Mouse (Mus musculus) right cerebral cortex, adult 2 months (tissue): ENCODE data around the gene Habp2.
"Not testable (repeated sequence)": the region's sequence is repeated elsewhere in the genome, so short reads cannot be mapped to it uniquely, and the experiment has no call there.

Experiments used
- DNase-seq, 2 experiments: peaks; one replicate each; pipeline ENCODE4 v3.0.0; 2021 to 2022; ENCODE audit warnings: low spot score in 2 of 2

Habp2 gene

DNA sequence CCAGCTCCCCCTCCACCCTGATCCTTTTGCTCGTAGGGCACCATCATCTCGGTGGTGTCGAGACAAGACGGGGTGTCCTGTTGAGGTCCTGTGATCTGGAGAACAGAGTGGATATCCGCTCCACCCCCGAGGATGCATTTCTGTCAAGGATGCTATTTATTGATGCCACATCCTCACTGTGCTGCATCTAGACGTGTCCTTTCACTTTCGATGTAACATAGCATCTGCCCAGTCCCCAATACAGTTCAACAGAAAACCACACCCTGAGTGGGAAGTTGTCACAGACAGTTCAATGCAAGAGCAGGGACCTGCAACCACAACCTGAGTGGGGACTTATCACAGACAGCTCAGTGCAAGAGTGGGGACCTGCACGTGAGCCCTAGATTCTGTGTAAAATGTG, 9.7 kb downstream of the Habp2 start:
- DNase-seq: no peak

DNA sequence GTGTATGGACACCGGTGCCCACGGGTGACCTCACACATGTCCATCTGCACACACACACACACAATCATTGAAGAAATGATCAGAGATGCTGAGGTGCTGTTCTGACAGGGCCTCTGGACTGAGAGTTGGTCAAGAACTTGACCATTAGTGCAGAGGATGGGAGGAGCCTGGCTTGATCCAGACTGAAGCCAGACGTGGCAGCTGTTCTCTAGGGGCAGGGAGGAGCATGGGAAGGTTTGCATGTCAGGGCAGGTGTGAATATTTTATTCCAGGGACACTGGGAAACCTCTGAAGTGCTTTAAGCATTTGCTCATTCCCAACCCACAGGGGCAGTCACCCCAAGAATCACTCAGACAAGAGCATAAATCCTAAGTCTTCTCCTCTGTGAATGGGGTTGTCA, 10.3 kb downstream of the Habp2 start:
- DNase-seq: no peak

DNA sequence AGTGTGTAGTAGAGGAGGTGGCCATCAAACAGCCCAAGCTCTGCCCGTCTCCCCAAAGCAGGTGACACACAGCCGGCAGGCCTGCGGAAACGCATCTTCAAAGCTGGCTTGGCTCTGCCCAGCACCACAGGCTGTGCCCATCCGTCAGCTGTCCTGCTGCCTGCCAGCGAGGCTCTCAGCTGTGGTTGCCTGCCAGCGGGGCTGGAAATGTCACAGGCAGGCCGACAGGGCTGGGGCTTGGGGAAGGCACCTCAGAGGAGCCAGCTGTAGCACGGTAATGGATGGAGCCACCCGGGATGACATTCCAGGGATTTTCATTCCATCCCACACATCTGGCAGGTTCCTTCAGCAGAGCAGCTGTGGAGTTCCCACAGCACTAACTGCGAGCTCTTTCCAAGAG, 13.9 kb downstream of the Habp2 start:
- no peak for DNase-seq

DNA sequence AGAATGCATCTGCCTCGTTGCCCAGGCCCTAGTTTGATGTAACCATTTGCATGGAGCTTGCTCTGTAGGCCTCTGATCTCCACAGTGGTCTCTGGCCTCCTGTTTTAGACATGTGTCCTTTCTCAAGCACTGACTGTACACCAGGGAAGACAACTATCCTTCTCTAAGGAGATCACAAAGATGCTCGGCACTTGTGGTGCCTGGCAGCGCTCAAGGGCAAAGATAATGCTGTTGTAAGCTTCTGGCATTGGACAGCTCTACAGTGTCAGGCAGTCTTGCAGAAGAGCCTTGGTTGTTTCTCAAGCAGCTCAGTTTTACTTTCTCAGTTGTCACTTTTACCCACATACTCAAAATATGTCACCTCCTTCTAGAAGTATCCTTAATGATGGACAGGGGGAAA, 29.6 kb downstream of the Habp2 start:
- no peak for DNase-seq

DNA sequence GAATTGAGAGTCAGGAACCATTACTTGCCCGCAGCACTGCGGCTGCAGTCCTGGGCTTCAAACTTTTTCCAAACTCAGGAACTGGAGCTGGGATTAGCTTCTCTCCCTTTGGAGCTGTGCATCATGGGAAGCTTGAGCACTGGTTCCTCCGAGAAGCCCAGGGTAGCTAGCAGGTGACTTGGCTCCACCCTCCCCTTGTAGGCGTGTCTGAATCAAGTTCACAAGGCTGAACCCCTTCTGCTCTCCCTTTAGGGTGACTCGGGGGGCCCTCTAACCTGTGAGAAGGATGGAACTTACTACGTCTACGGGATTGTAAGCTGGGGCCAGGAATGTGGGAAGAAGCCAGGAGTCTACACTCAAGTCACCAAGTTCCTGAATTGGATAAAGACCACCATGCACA, 32.3 kb downstream of the Habp2 start:
- DNase-seq: no peak

DNA sequence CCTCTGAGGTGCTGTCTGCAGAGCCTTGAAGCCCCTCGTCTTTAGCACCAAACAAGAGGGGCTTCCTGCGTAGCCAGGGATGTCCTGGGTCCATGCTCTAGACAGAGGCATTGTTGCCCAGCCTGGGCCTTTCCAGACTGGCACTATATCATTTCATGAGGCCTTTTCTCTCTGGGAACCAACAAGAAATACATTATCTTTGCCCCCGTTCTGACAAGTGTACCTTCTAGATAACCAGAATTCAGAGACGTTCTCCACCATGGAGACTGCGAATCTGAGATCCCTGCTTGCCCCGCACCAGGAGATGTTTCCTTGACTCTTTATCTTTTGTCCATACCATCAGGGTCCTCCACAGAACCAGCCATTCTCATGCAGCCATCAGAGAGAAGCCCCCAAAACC, 32.7 kb downstream of the Habp2 start:
- no peak for DNase-seq

DNA sequence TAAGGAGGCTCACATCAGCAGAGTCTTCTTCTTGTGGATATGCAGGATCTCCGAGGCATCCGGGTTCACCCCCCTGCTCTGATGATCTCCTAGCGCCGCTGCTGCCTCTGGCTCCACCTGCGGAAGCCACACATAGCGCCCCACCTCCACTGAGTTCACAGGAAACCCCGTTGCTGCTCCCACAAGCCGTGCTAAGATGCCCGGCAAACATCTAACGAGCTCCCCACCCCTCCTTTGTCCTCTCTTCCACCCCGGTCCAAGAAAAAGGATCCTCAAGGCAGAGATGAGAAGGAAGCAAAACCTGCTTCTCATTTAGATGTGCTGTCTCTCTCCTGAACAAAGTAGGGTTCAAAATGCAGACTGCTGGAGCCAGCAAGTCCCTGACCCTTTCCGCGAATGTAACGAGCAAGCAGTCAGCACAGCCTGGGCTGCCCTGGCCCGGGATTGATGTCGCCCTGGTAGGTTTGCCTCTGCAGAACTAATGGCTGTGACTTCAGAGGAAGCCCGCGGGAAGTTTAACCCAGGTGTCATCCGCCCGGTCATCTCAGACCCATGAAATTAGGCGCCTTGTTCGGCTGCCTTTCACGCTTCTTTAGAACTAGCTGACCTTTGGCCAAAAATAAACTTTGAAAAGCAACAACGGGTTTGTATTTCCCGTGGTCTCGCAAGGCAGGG, 33.4 kb downstream of the Habp2 start:
- DNase-seq: no peak

DNA sequence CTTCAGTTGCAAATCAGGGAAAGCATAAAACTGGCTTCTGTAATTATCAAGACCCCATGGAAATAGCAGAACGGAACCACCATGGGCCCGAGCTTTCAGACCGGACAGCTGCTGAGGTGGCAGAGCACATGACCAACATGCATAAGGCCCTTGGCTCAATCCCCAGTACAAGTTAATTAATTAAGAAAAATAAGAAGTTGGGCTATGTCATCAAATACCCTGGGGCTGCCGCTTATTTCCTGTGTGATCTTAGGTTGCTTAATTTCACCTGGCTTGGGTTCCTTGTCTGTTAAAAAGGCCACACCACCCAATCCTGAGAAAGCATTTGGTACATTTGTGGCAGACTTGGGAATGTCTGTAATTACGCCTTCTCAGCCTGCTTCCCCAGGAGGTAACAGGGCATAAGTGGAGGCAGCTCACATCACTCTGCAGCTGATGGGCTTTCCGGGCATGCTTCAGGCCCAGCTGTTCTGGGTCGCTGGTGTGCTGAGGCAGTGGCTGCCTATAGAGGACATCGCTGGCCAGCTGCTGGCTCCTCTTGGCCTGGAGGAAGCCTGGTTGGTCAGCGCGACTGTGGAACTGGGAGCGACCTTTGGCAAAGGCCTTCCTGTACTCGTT, 34.5 kb downstream of the Habp2 start:
- DNase-seq: no peak

DNA sequence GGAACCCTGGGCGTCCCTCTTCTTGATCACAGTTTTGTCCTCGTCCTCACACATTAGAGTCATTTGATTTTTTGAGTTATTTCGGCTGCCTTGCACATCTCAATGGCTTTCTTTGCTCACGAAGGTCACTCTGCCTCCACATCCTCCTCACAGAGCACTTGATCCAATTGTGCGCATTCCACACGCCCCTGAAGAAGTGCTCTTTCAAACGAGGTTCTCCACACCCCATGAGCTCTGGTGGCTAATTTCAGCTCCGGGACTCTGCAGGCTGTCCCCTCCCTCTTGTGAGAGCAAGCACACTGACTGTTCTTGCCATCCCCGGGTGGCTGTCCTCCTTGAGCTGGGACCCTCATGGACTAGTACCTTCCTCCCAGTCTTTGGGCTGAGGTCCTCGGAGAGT, 38.7 kb downstream of the Habp2 start:
- DNase-seq: no peak

DNA sequence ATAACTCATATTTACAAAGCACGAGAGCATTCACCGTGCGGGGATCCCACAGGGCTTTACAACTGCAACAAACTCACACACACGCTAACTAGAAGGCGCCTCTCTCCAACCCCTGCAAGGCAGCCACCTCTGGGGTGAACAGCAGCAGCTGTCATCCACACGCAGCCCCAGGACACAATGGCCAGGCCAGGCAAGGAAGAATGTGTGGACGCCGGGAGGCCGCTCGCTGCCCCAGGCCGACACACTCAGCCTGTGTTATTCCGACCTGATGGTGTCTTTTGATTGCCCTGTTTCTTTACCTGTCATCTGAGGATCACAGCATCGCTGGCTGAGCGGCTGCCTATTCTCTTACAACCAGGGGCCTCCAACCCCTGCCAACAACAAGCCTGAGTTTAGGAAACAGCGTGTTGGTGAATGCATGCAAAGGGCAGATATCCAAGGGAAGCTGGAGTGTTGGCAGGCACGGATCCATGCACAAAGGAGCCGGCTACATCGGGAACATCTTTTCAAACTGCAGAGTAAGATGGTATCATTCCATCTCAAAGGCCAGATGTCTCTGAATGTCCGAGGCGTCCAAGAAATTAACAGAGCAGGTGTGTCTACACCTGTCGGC, 39.4 kb downstream of the Habp2 start:
- DNase-seq: no peak

DNA sequence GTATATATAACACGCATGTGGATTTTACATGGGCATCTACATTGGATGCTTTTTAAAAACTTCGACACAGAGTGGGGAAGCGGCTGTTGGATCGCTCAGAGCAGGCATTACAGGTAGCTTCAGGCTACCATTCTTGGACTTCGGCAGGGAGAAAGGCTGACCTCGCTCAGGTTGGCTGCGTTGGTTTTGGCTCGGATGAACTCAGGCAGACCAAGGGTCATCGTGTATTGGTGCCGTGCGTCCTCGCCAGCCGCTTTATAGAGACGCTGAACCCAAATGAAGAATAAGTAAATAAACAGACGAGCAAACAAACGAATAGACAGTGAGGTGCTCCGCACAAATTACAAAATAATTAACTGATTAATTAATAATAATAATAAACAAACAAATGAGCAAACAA, 49.4 kb downstream of the Habp2 start:
- DNase-seq: no peak

DNA sequence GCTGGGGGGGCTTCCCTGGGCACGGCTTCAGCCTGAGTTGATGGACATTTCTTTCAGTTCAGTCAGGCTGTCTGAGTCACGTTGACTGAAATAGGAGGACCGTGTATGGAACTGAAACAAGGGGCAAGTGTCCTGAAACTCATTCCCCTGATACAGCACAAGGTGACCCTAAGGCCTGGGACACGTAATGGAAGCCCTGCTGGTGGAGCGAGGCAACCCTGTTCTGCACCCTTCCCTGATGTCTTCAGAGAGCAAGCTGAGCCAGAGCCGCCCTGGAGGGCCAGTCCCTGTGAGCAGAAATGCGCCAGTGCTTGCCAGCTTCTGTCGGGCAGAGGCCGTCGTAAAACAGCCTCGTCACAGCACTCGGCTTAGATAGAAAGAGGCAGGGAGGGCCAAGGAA, 49.9 kb downstream of the Habp2 start:
- DNase-seq: no peak

DNA sequence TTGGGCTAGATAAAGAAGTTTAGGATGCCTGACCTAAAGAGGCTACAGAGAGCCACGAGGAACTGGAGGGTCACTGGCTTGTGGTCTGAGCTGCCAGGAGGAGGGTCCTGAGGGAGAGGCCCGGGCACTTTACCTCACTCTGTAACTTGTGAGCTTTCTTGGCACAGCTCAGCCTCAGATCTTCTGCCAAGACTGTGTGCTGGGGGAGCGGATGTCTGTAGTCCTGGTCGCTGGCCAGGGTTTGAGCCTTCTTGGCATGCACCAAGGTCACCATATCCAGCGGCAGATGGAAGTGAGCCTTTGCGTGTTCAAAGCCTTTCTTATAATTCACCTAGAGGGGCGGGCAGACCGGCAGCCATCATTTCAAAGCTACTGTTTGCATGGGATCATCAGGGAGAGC, 55.1 kb downstream of the Habp2 start:
- no peak for DNase-seq

DNA sequence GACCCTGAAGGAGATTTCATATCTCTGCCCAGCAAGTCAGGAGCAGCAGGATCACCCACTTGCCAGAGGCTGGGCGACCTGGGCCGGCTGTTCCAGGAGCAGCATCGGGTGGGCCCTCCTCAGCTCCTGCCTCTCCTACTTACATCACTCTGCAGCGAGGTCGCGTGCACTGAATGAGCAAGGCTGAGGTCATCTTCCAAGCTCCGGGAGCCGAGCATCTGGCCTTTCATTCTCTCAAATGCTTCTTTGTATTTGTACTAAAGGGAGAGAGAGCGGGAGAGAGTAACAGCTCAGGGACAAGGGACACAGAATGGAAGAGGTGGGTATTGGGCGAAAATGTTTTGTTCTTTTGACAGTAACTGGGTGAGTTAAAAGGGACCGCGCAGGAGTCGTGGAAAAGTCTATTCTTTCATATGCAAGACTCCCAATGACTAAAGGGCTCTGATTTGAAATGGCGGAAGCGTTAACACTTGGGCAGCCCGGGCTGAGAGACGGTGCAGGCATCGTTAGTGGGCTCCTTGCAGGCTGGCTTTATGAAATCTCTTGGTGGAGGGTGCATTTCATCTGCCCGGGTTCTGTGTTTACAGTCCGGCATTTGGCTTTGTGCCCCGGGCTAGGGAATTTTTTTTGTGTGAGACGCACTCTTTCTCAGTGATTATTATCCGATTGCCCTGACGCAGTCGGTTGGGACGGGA, 57.1 kb downstream of the Habp2 start:
- DNase-seq: no peak

DNA sequence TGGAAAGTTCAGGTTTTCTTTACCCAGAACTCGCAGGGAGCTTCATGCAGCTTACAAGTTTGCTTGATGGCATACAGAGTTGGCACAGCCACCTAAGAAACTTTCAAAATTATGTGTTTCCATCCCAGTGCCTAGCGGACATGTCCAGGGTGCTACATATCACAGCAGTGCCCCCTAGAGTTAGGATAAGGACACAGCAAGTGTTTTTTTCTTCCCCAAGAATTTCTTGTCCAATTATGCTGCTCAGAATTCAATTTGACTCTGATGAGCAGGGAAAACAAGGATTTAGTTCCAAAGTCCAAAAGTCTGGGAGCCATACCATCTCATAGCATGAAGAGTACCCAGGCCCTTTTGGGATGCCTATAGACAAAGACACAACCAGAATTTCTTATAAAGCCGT, 59.1 kb downstream of the Habp2 start:
- DNase-seq: no peak

DNA sequence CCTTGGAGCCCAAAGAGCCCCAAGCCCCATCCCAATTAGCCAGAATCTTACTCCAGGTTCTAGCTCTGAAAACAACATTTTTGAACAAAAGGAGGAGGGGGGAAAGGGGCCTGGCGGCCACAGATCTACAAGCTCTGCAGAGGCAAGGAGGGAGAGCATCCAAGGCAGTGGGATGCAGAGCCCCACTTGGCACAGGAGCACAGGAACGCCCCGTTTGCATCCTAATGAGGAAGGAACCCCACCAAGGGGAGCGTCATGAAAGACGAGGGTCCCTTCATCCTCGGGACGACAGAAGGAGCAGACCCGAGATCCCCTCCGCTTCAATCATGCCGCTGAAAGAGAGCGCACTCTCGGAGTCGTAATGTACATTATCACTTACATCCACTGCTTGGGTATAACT, 59.8 kb downstream of the Habp2 start:
- no peak for DNase-seq

DNA sequence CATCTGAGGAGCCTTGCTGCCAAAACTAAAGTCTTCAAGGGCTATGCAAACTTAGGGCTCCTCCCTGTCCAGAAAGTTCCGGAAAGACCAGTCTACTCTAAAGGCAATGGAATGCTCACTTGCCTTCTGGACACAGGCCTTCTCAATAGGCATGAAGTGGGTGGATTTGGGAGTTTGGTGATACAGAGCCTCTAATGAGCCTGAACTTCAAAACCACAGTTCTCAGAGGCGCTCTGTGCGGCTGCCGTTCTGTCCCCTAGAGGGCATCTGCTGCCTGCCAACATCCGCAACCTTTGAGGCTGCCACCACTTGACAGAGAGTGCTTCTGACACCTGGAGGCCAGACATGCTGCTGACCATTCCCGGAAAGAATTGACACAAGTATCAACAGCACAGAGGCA, 62.4 kb downstream of the Habp2 start:
- no peak for DNase-seq

DNA sequence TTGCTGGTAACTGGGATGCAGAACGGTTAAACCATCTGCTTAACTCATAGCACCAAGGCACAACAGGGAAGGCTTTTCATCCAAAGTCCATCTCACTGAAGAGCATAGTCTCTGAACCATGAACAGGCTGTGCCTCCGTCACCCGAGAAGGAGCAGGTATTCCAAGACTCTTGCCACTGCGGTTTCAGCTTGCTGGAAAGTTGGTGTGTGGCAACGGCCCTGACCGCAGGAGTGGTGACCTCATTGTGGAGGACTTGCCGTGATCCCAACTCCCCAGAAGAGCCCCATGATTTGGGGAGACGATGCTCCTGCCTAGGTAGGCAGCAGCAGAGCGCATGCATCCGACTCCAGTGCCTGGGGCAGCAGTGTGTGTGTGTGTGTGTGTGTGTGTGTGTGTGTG, 66.8 kb downstream of the Habp2 start:
- no peak for DNase-seq

DNA sequence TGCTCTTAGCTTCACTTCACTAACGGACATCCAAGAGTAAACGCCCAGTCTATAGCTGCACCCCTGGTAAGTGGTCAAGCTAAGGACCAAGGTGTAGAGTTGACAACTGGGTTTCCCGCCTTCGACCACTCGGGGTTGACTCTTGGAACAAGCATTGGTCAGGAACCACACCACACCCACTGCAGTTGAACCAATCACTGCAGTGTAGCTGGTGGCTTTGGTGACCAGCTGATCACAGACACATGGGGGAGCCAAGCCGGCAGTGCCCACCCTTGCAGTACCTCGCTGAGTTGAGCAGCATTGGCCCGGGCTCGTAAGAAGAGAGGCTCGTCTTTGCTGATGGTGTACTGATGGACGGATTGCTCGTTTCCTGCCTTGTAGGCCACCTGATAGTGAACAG, 68.3 kb downstream of the Habp2 start:
- DNase-seq: no peak

DNA sequence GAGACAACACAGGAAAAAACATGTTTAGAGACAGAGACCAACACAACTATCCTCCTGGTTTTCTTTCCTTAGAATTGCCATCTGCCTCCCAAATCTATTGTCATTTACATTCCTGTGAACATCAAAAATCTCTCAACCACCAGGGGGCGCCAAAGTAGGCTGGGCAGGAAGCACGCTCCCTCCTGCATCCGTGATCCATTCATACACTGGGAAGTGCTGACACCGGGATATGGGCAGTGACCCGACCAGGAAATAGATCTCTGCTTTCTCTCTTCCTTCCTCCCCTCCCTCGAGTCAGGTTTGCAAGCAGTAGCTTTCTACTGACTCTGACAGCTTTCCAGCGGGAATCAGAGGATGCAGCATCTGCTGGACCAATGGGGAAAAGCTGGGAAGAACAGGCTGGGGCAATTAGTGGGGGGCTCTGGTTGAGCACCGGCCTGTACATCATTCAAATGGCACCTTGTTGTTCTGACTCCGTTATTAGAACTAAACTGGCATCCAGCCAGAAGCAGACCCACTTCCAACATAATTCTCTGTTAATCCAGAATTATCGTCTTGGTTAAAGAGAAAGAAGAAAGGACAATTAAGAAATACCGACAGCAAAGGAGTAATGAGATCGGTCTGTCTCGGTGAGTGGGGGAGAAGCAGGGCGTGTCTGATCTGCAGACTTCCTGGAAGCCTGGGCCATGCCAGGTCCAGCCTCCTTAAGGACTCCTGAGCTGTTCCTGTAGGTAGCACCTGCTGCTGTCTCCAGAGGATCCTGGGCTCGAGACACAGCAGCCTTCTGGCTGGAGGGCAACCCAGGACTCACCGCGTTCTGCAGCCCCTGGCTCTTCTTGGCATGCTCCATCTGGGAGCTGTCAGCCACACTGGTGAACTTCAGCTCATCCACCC, 69.8 kb downstream of the Habp2 start:
- DNase-seq: peak; percentile 78 to 85

DNA sequence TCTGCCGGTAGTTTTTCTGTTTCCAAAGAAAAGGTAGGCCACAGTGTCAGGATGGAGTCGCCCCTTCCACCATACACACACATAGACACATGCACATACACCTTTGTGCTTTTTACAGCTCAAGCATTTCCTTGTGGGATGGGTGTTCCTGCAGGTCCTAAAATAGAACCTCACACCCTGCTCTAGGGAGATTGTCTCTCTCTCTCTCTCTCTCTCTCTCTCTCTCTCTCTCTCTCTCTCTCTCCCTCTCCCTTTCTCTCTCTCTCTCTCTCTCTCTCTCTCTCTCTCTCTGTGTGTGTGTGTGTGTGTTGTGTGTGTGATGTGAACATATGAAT, 70.4 kb downstream of the Habp2 start:
- not testable (repeated sequence) for DNase-seq

DNA sequence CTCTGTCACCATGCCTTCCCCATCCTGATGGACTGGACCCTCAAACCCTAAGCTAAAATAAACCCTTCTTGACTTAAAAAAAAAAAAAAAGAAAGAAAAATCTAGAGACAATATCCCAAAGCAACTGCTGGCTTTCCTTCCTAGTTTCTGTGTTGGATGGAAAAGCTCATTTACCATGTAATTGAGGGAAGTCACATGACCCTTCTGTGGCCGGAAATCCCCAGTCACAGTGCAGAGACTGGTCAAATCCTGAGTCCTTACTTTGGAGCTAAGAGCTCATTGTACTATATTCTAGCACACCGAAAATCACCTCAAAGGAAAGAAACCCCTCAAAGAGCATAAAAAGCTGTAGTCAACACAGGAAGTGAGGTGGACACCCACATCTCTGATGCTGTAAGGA, 72.0 kb downstream of the Habp2 start:
- DNase-seq: no peak
